Mouse (Mus musculus): ENCODE measurements around the gene Card9.

- no peak for TF ChIP-seq POLR2A (IDR thresholded peaks at IDR 0.05; ENCODE audit: borderline replicate concordance, control insufficient read depth, low read depth, low read length)
- TF ChIP-seq CTCF (IDR thresholded peaks at IDR 0.05; ENCODE audit: control insufficient read depth, insufficient read depth, low read length) = no peak
Measured at GRCm38 (mm10) chr2:26313394-26313793, 47.3 kb downstream of the Card9 start.
